Mouse (Mus musculus) myocyte (in vitro differentiated cells): ENCODE measurements around the gene Med13l.

ENCODE experiments used
- CEBPB ChIP-seq: IDR thresholded peaks from 2 replicates; pipeline ENCODE4 v1.6.1; 2011; ENCODE audit warnings: mild to moderate bottlenecking, moderate library complexity; ENCODE audit not compliant: poor library complexity, insufficient read depth, severe bottlenecking
- E2F4 ChIP-seq: IDR thresholded peaks from one replicate; pipeline ENCODE4 v1.6.1; 2011; ENCODE audit warnings: mild to moderate bottlenecking, control low read depth, moderate library complexity; ENCODE audit not compliant: insufficient read depth
- MAX ChIP-seq: IDR thresholded peaks from one replicate; pipeline ENCODE4 v1.6.1; 2011; ENCODE audit warnings: low read depth, mild to moderate bottlenecking, control low read depth
- MYOG ChIP-seq, 3 experiments: IDR thresholded peaks; one replicate each; pipeline ENCODE4 v1.6.1; 2011; ENCODE audit warnings: control low read depth in 2 of 3, low read depth in 2 of 3, mild to moderate bottlenecking in 2 of 3; ENCODE audit not compliant: insufficient read length in 2 of 3, control insufficient read depth in 1 of 3, insufficient read depth in 1 of 3
- POLR2A ChIP-seq: IDR thresholded peaks from one replicate; pipeline ENCODE4 v1.6.1; 2011; ENCODE audit warnings: low read depth, mild to moderate bottlenecking, control low read depth, moderate library complexity; ENCODE audit not compliant: insufficient read length
- POLR2AphosphoS2 ChIP-seq: IDR thresholded peaks from one replicate; pipeline ENCODE4 v1.6.1; 2011; ENCODE audit warnings: low read depth, control low read depth; ENCODE audit not compliant: insufficient read length
- REST ChIP-seq: IDR thresholded peaks from one replicate; pipeline ENCODE4 v1.6.1; 2011; ENCODE audit warnings: mild to moderate bottlenecking, control low read depth, moderate library complexity; ENCODE audit not compliant: insufficient read depth, insufficient read length
- TCF12 ChIP-seq: IDR thresholded peaks from one replicate; pipeline ENCODE4 v1.6.1; 2011; ENCODE audit warnings: mild to moderate bottlenecking, control low read depth; ENCODE audit not compliant: poor library complexity, insufficient read depth, severe bottlenecking
- USF1 ChIP-seq: IDR thresholded peaks from one replicate; pipeline ENCODE4 v1.6.1; 2011; ENCODE audit warnings: low read depth, mild to moderate bottlenecking, control low read depth, moderate library complexity

DNA sequence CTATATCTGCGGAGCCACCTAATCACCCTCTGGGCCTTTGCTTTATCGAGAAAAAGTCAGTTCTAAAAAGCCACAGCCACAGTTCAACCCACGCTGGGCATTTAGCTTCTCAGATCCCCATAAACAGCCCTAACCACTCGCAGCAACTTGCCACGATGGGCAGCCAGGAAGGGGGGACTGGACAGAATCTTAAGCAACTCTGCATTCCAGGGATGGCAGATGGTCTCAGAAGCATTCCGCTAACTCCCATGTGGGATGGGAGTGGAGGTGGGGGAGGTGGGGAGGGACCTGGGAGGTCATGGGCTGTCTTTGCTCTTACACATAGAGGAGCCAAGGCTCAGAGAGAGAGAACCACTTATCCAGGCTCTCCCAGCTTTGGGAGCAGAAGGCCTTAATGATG, 44.0 kb upstream of the Med13l start:
- TF ChIP-seq TCF12, result no peak
- TF ChIP-seq POLR2A, result no peak
- TF ChIP-seq REST, result no peak
- peak; percentile 57; the same call in 1 of the 2 replicates for TF ChIP-seq CEBPB
- TF ChIP-seq USF1, result no peak
- TF ChIP-seq MYOG (IDR thresholded peaks at IDR 0.05; ENCODE audit: control insufficient read depth in 1 of 3, insufficient read depth in 1 of 3, insufficient read length in 2 of 3, low read depth in 2 of 3), result peak in 1 of 3 experiments; percentile 41
- TF ChIP-seq E2F4, result no peak
- TF ChIP-seq POLR2AphosphoS2, result no peak
- TF ChIP-seq MAX, result no peak
